Mouse (Mus musculus): ENCODE data around the gene Plxna4. TPM values are rescaled to one million over a fixed set of nuclear protein-coding genes. Genes with fewer than 3 reads are reported as not detected.

Gene Plxna4
- polyA plus RNA-seq, 1 experiment from 2014 or later: 18.6 TPM

DNA sequence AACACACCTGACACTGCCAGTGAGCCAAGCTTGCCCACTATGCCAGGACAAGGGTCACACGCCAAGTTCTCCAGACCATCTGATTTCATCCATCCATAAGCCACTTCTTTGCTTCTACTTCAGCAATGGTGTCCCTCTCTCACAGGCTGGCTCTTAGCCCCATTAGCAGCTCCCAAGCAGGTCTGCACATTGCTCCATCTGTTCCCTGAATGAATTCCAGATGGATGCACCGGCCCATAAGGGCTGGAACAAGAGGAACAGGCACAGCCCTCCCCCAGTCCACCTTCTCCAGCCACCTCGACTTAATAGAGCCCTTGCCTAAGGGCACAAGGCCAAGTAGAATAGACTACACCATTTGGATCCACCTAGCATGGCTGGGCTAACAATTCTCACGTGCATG lies 91.9 kb downstream of the Plxna4 start:
- H3K9ac ChIP-seq: no peak overlapping the region
- peaks cover 25% of the 10 kb centered on the region for H3K4me1 ChIP-seq
- 59% methylated on average over 4 of the region's 4 CpGs for WGBS
- 0 out of 2 replicates have a peak, but pooled peaks cover 6% of the 10 kb centered on the region for H3K36me3 ChIP-seq (ENCODE audit: poor library complexity, severe bottlenecking)
- no peaks in the 10 kb centered on the region for H3K9me3 ChIP-seq (replicated peaks)
- no peak overlapping the region for H3K4me2 ChIP-seq
- no peak overlapping the region for H3K27ac ChIP-seq
- H3K4me3 ChIP-seq: no peak overlapping the region
- H3K27me3 ChIP-seq: no peaks in the 10 kb centered on the region
- ATAC-seq: peak; percentile 53; the same call in 1 of the 2 replicates

DNA sequence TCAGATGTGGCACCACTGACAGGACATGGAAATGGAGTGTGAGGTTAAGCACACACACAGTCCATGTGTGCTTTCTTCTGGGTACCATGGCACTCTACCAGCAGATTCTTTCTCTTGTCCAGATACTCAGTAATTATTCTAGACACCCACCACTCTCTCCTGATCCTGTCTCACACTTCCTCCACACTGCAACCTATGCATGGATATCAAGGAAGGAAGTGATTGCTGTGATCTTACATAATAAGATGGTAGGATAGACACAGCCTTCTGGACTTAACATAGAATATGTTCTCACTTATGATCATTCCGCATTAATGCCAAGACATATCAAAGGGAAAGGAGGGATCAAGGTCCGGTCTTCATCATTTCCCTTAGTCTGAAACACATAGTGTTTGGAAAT lies 92.5 kb downstream of the Plxna4 start:
- Histone ChIP-seq H3K9ac (no peak overlapping the region), H3K9me3 (replicated peaks) (no peaks in the 10 kb centered on the region), H3K27me3 (no peaks in the 10 kb centered on the region), H3K4me1 (peaks cover 25% of the 10 kb centered on the region), H3K4me3 (no peak overlapping the region), H3K36me3 (ENCODE audit: poor library complexity, severe bottlenecking) (0 out of 2 replicates have a peak, but pooled peaks cover 6% of the 10 kb centered on the region), H3K4me2 (no peak overlapping the region), H3K27ac (no peak overlapping the region)
- 93% methylated on average over 2 of the region's 2 CpGs for WGBS
- no peak for ATAC-seq

DNA sequence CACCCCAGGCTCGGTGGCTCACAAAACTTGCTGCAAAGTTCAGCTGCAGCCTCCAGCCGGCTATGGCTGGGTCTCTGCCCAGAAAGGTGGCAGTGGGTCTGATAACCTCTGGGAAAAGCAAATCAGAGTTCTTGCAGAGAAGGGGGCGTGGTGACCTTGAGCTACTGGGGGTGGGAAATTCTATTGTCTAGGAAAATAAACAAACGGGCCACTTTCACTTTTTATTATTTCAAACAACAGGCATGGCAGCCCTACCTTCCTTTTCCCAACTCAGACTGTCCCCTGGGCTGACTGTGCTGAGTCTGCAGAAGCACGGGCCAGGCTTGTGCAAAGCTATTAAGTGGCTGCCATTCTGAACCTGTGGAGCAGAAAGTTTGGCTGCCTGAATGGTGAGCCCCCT lies 94.4 kb downstream of the Plxna4 start:
- H3K27ac ChIP-seq: no peak overlapping the region
- no peak overlapping the region; the same call in 1 of the 2 replicates for H3K9ac ChIP-seq
- H3K36me3 ChIP-seq (ENCODE audit: poor library complexity, severe bottlenecking): 0 out of 2 replicates have a peak, but pooled peaks cover 6% of the 10 kb centered on the region
- H3K27me3 ChIP-seq: no peaks in the 10 kb centered on the region
- no peaks in the 10 kb centered on the region for H3K9me3 ChIP-seq (replicated peaks)
- no peak overlapping the region for H3K4me2 ChIP-seq
- H3K4me1 ChIP-seq: peaks cover 21% of the 10 kb centered on the region
- no peak overlapping the region for H3K4me3 ChIP-seq
- WGBS: 35% methylated on average over 5 of the region's 5 CpGs
- ATAC-seq: no peak

DNA sequence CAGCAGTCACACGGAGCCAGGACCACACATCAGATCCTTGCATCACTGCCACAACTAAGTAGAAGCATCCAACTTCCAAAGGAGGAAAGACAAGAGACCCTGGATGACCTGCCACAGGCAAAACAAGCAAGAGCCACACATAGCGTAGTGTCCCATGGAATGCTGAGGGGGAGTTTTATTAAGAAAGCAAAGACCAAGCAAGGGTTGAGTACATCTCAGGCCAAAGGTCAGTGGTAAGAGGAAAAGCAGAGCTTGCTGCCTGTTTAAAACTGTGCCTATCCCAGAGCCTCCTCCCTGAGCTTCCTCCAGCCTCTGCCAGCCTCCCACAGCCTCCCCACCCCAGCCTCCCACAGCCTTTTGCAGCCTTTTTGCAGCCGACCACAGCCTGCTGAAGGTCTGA lies 100.9 kb downstream of the Plxna4 start:
- H3K4me2 ChIP-seq: no peak overlapping the region
- H3K27ac ChIP-seq: no peak overlapping the region
- 86% methylated on average over 3 of the region's 3 CpGs for WGBS

DNA sequence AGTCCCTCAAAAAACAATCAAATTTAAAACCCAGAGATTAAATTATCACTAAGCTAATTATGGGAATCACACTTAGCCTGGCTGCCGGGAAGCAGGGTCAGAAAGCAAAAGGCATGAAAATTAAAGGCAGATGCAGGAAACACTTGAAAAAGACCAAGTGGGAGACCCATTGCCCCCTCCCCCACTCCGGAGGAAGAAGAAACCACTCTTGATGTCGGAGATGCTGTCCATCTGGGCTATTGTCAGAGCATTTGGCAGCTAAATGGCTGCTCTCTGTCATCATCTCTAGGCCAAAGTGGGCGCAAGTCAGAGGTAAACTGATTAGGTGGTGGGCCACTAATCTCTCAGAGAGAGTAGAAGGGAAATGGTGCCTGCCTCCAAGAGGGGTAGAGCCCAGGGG lies 105.5 kb downstream of the Plxna4 start:
- 54% methylated on average over 4 of the region's 4 CpGs for WGBS
- no peaks in the 10 kb centered on the region for H3K9me3 ChIP-seq (replicated peaks)
- no peaks in the 10 kb centered on the region for H3K27me3 ChIP-seq

More for the DNA sequence above, 100.9 kb downstream of the Plxna4 start:
- H3K4me1 ChIP-seq: peaks cover 9% of the 10 kb centered on the region
- no peak for ATAC-seq
- no peak overlapping the region for H3K9ac ChIP-seq
- no peaks in the 10 kb centered on the region for H3K36me3 ChIP-seq (ENCODE audit: poor library complexity, severe bottlenecking)
- no peaks in the 10 kb centered on the region for H3K27me3 ChIP-seq
- no peaks in the 10 kb centered on the region for H3K9me3 ChIP-seq (replicated peaks)
- no peak overlapping the region for H3K4me3 ChIP-seq

DNA sequence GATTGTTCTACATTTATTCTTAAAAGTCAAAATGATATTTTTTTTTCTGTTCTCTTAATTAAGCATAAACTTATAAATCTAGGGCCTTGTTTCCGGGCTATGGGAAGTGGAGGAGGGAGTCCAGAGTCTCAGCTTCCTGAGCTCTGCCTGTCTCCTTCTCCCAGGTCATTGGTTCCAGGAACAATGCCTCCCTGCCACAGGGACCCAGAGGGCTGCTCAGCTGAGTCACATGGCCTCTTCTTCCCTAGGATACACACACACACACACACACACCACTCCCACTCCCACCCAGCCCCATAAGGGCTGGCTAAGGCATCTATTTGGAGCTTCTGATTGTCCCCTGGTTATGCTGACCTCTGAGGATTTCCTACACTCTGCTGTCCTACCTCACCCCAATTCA lies 107.3 kb downstream of the Plxna4 start:
- Histone ChIP-seq H3K27me3 (no peaks in the 10 kb centered on the region), H3K9me3 (replicated peaks) (no peaks in the 10 kb centered on the region), H3K36me3 (ENCODE audit: poor library complexity, severe bottlenecking) (no peaks in the 10 kb centered on the region), H3K4me1 (peaks cover 26% of the 10 kb centered on the region), H3K4me2 (no peak overlapping the region), H3K27ac (no peak overlapping the region), H3K4me3 (no peak overlapping the region), H3K9ac (no peak overlapping the region)
- 86% methylated on average over 1 of the region's 1 CpGs for WGBS
- ATAC-seq: no peak

More for the DNA sequence above, 105.5 kb downstream of the Plxna4 start:
- H3K4me2 ChIP-seq: no peak overlapping the region
- no peak overlapping the region for H3K9ac ChIP-seq
- no peaks in the 10 kb centered on the region for H3K36me3 ChIP-seq (ENCODE audit: poor library complexity, severe bottlenecking)
- no peak for ATAC-seq
- peaks cover 21% of the 10 kb centered on the region for H3K4me1 ChIP-seq
- no peak overlapping the region for H3K4me3 ChIP-seq
- H3K27ac ChIP-seq: no peak overlapping the region; the same call in 1 of the 2 replicates

DNA sequence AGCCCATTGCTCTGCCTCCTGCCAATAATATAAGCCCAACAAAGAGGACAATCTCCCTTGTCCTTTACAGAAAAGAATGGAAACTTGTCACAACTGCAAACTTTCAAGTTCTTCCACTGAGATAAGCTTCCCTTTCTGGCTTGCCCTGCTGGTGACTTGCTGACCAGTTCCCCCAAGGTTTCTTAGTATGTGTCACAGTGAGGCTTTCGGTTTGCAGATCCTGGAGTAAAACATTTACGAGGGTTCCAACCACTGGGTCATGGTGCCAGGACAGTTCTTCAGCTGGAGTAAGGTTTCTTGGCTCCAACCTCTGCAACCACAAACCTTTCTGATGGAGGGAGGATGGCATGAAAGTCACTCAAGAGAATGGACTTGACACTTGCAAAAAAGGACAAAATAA lies 108.2 kb downstream of the Plxna4 start:
- H3K4me1 ChIP-seq: peaks cover 26% of the 10 kb centered on the region
- no peaks in the 10 kb centered on the region for H3K9me3 ChIP-seq (replicated peaks)
- no peaks in the 10 kb centered on the region for H3K27me3 ChIP-seq
- no peak overlapping the region for H3K9ac ChIP-seq
- WGBS: 88% methylated on average over 2 of the region's 2 CpGs
- no peak overlapping the region for H3K27ac ChIP-seq
- H3K4me2 ChIP-seq: no peak overlapping the region
- no peak for ATAC-seq
- no peak overlapping the region for H3K4me3 ChIP-seq
- no peaks in the 10 kb centered on the region for H3K36me3 ChIP-seq (ENCODE audit: poor library complexity, severe bottlenecking)

DNA sequence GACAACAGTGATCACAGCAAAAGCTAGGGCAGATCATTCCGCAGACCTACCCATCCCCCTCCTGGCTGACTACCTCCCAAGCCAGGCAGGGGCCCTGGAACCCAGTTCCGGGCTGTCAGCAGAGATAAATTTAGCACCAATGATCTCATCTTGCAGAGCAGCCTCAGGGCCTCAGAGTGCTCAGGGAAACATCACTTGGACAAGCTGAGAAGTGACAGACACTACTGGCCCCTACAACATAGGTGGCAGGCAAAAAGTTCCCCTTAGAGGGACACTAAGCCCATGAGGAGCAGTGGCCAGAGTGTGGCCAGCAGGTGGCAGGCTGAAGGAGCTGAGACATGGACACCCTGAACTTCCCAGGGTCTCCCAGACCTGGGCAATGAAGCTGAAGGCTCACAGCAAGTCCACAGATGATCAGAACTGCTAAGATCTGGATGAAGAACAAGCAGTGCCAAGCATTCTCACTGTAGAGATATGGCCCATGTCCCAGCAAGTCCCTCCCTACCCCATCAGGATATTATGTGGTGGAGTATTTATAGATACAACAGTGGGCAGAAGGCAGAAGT lies 108.7 kb downstream of the Plxna4 start:
- no peaks in the 10 kb centered on the region for H3K27me3 ChIP-seq
- WGBS: 68% methylated on average over 2 of the region's 2 CpGs
- H3K9me3 ChIP-seq (replicated peaks): no peaks in the 10 kb centered on the region
- H3K4me3 ChIP-seq: no peak overlapping the region
- H3K36me3 ChIP-seq (ENCODE audit: poor library complexity, severe bottlenecking): no peaks in the 10 kb centered on the region
- H3K4me2 ChIP-seq: no peak overlapping the region
- H3K27ac ChIP-seq: no peak overlapping the region
- peaks cover 26% of the 10 kb centered on the region for H3K4me1 ChIP-seq
- ATAC-seq: no peak
- no peak overlapping the region for H3K9ac ChIP-seq

DNA sequence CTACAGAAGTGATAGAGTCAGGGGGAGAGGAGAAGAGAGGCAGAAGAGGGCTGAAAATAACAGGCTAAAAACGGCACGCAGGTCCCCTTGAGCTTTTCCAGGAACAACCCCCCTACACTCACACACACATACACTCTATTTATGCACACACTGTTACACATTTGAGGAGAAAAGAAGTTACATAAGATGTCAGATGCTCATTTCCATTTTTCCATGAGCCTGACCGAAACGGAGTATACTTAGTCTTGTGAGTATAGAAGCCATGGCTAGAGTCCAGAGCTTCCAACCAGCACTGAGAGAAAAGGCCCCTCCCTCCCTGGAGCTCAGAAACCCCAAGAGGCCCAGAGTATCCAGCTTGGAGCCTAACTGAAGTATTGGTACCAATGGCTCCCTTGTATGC lies 112.0 kb downstream of the Plxna4 start:
- Histone ChIP-seq H3K36me3 (ENCODE audit: poor library complexity, severe bottlenecking) (no peaks in the 10 kb centered on the region), H3K27me3 (no peaks in the 10 kb centered on the region), H3K4me3 (no peak overlapping the region), H3K27ac (no peak overlapping the region), H3K9me3 (replicated peaks) (no peaks in the 10 kb centered on the region), H3K4me2 (no peak overlapping the region), H3K4me1 (peaks cover 21% of the 10 kb centered on the region), H3K9ac (no peak overlapping the region)
- 96% methylated on average over 4 of the region's 4 CpGs for WGBS
- no peak for ATAC-seq

DNA sequence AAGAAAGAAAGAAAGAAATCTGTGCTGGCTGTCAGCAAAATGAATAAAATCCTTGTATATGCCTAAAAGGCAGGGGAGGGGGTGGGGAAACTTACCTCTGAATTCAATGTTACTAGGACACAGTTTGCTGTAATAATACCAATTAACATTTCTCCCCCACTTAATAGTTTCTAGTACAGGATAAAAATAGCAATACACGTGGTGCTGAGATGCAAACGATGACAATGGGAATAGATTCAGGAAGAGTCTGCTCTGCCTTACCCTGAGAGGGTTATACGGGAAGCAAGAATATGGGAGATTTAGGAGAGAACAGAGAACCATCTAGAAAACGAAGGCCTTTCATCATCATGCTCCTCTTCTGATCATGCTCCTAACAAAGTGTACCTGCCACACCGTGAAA lies 115.9 kb downstream of the Plxna4 start:
- H3K4me1 ChIP-seq: peaks cover 22% of the 10 kb centered on the region
- H3K9ac ChIP-seq: no peak overlapping the region
- H3K9me3 ChIP-seq (replicated peaks): no peaks in the 10 kb centered on the region
- ATAC-seq: peak; percentile 50; the same call in 1 of the 2 replicates
- H3K27me3 ChIP-seq: no peaks in the 10 kb centered on the region
- no peak overlapping the region for H3K27ac ChIP-seq
- 75% methylated on average over 5 of the region's 5 CpGs for WGBS
- no peak overlapping the region for H3K4me2 ChIP-seq
- no peaks in the 10 kb centered on the region for H3K36me3 ChIP-seq (ENCODE audit: poor library complexity, severe bottlenecking)
- H3K4me3 ChIP-seq: no peak overlapping the region

DNA sequence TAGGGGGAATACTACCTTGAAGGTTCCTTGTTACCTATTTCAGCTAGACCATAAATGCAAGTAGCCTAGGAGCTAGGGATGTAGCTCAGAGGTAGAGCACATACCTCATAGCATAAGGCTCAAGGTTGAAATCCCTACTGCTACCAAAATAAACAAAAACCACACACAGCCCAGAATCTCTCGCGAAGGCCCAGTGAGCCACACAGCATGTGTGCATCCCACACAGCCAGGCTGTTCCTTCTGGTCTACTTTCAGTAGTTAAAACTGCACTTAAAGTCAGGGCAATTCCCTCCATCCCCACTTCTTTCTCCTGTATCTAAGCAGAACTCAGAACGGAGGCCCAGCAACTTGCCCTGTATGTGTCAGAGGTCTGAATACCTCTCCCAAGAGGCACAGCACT lies 116.4 kb downstream of the Plxna4 start:
- 73% methylated on average over 3 of the region's 3 CpGs for WGBS
- peaks cover 25% of the 10 kb centered on the region for H3K4me1 ChIP-seq
- H3K4me3 ChIP-seq: no peak overlapping the region
- H3K9ac ChIP-seq: no peak overlapping the region
- H3K9me3 ChIP-seq (replicated peaks): no peaks in the 10 kb centered on the region
- no peaks in the 10 kb centered on the region for H3K27me3 ChIP-seq
- no peak overlapping the region for H3K4me2 ChIP-seq
- H3K36me3 ChIP-seq (ENCODE audit: poor library complexity, severe bottlenecking): no peaks in the 10 kb centered on the region
- H3K27ac ChIP-seq: no peak overlapping the region
- ATAC-seq: no peak

DNA sequence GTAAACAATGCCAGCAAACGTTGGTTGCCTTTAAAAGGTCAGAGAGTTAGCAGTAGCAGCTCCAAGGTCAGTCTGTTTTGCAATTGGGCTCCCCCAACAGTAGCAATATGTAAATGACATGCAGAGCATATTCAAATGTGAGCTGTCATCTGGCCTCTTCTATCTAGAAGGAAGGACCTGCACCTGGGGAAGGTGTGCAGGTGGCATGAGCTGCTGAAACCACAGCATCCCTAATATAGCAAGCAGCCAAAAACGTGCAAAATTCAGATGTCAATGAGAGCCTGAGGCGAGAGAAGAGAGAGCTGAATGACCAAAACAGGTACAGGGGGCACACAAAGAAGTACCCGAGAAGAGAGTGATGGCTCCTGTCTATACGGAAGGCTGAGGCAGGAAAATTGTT lies 118.8 kb downstream of the Plxna4 start:
- Histone ChIP-seq H3K4me3 (no peak overlapping the region), H3K4me2 (no peak overlapping the region), H3K27me3 (no peaks in the 10 kb centered on the region), H3K27ac (no peak overlapping the region), H3K4me1 (peaks cover 28% of the 10 kb centered on the region), H3K9me3 (replicated peaks) (no peaks in the 10 kb centered on the region), H3K36me3 (ENCODE audit: poor library complexity, severe bottlenecking) (no peaks in the 10 kb centered on the region), H3K9ac (no peak overlapping the region)
- 57% methylated on average over 5 of the region's 5 CpGs for WGBS
- no peak for ATAC-seq

DNA sequence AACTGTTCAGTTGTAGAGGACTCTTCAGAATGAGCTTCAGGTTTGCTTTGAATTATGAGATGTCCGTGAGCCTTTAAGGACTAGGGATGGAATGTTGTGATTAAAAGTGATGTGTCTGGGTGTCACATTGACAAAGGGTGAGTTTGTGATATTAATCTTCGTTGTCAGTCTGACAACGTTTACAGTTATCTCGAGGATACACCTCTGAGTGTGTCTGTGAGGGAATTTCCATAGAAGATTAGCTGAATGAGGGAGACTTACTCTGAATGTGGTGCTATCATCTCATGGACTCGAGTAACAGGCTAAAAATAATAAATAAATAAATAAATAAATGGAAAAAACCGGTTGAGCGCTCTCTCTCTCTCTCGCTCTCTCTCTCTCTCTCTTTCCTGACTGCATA lies 122.9 kb downstream of the Plxna4 start:
- H3K9me3 ChIP-seq (replicated peaks): no peaks in the 10 kb centered on the region
- H3K4me2 ChIP-seq: no peak overlapping the region
- H3K4me1 ChIP-seq: peaks cover 26% of the 10 kb centered on the region
- H3K36me3 ChIP-seq (ENCODE audit: poor library complexity, severe bottlenecking): no peaks in the 10 kb centered on the region
- no peak overlapping the region for H3K27ac ChIP-seq
- no peak overlapping the region for H3K9ac ChIP-seq
- H3K4me3 ChIP-seq: no peak overlapping the region
- no peak for ATAC-seq
- 85% methylated on average over 8 of the region's 8 CpGs for WGBS
- no peaks in the 10 kb centered on the region for H3K27me3 ChIP-seq
